Mouse (Mus musculus): ENCODE measurements around the gene Sh3yl1. TPM values are rescaled to one million over a fixed set of nuclear protein-coding genes. Genes with fewer than 3 reads are reported as not detected.
A peak's percentile ranks its signal among the peaks of the same experiment; 100 is the strongest.

The Sh3yl1 gene
- polyA plus RNA-seq, 1 experiment, result 13.2 TPM

DNA sequence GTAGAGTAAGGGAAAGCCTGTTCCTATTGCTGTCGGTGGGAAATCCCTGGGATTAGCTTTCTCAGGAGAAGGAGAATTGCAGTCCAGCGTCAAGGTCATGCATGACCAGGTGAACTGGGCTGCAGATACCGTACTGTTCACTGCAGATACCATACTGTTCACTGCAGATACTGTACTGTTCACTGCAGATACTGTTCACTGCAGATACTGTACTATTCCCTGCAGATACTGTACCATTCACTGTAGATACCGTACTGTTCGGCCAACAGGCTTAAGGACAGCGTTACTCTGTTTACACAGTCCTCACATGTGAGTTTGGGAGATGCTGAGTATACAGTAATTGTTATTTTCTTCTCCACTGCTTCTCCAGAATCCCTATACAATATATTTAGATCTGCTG, 16.7 kb downstream of the Sh3yl1 start:
- TF ChIP-seq CTCF (IDR thresholded peaks at IDR 0.05; ENCODE audit: low read depth, low read length), result no peak
- no peak for TF ChIP-seq POLR2A (IDR thresholded peaks at IDR 0.05; ENCODE audit: insufficient read depth, low read length)
- TF ChIP-seq EP300 (IDR thresholded peaks at IDR 0.05; ENCODE audit: insufficient read depth, low read depth, low read length), result no peak
- H3K4me3 ChIP-seq (ENCODE audit: low read depth, low read length), result no peak overlapping the region
- H3K9me3 ChIP-seq (replicated peaks; ENCODE audit: control insufficient read depth, insufficient read depth, low read length, poor library complexity, severe bottlenecking), result no peaks in the 10 kb centered on the region
- H3K27ac ChIP-seq (ENCODE audit: insufficient read depth, low read length), result no peak overlapping the region
- no peak overlapping the region for H3K9ac ChIP-seq (ENCODE audit: low read depth, poor library complexity, severe bottlenecking)
- H3K36me3 ChIP-seq (ENCODE audit: control insufficient read depth, insufficient read depth, low read length, poor library complexity, severe bottlenecking), result no peaks in the 10 kb centered on the region
- H3K4me1 ChIP-seq (ENCODE audit: control insufficient read depth, insufficient read depth, low read length), result no peaks in the 10 kb centered on the region
- no peaks in the 10 kb centered on the region for H3K27me3 ChIP-seq (ENCODE audit: control insufficient read depth, insufficient read depth, low read length, poor library complexity, severe bottlenecking)

DNA sequence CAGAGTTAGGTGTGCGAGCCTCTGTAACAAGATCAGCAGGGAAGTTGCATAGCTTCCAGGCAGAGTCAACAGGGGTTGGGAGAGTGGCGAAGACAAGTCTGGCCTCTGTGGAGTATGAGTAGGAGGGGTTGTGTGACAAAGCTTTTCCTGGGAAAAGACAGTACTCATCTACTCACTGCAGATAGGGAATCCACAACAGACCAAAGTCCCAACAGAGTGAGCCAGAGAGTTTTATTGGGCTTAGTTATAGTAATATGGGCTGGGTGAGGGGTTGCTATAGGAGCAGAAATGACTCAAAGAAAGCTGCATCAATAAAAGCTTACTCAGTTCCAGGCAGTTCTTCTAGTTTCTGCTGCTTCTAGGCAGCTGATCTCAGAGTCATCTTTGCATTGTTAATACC, 21.8 kb downstream of the Sh3yl1 start:
- Histone ChIP-seq H3K4me1 (ENCODE audit: control insufficient read depth, insufficient read depth, low read length) (no peaks in the 10 kb centered on the region), H3K27ac (ENCODE audit: insufficient read depth, low read length) (no peak overlapping the region), H3K9me3 (replicated peaks; ENCODE audit: control insufficient read depth, insufficient read depth, low read length, poor library complexity, severe bottlenecking) (no peaks in the 10 kb centered on the region), H3K36me3 (ENCODE audit: control insufficient read depth, insufficient read depth, low read length, poor library complexity, severe bottlenecking) (no peaks in the 10 kb centered on the region), H3K4me3 (ENCODE audit: low read depth, low read length) (no peak overlapping the region), H3K9ac (ENCODE audit: low read depth, poor library complexity, severe bottlenecking) (no peak overlapping the region), H3K27me3 (ENCODE audit: control insufficient read depth, insufficient read depth, low read length, poor library complexity, severe bottlenecking) (no peaks in the 10 kb centered on the region)
- no peak for TF ChIP-seq EP300 (IDR thresholded peaks at IDR 0.05; ENCODE audit: insufficient read depth, low read depth, low read length)
- TF ChIP-seq POLR2A (IDR thresholded peaks at IDR 0.05; ENCODE audit: insufficient read depth, low read length), result no peak
- no peak for TF ChIP-seq CTCF (IDR thresholded peaks at IDR 0.05; ENCODE audit: low read depth, low read length)

DNA sequence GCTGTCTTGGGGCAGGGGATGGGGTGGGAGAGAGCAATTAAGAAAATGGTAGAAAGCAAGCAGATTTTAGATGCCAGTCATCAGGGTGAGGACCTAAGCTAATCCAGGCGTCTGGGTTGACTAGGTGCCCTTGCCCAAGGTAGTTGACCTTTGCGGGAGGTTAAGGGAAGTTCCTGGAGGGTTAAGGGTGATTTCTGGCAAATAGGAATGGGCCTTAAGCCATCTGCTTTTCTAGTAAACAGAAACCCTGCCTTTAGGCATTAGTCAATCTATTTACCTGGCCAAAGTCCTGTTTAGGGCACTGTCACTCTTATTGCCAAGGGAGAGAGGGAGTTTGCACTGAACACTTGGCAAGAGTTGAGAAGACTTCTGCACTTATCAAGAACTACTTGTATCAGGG, 25.4 kb downstream of the Sh3yl1 start:
- Histone ChIP-seq H3K9ac (ENCODE audit: low read depth, poor library complexity, severe bottlenecking) (no peak overlapping the region), H3K27me3 (ENCODE audit: control insufficient read depth, insufficient read depth, low read length, poor library complexity, severe bottlenecking) (no peaks in the 10 kb centered on the region)
- TF ChIP-seq CTCF (IDR thresholded peaks at IDR 0.05; ENCODE audit: low read depth, low read length), result no peak
- no peak for TF ChIP-seq EP300 (IDR thresholded peaks at IDR 0.05; ENCODE audit: insufficient read depth, low read depth, low read length)
- TF ChIP-seq POLR2A (IDR thresholded peaks at IDR 0.05; ENCODE audit: insufficient read depth, low read length), result no peak

DNA sequence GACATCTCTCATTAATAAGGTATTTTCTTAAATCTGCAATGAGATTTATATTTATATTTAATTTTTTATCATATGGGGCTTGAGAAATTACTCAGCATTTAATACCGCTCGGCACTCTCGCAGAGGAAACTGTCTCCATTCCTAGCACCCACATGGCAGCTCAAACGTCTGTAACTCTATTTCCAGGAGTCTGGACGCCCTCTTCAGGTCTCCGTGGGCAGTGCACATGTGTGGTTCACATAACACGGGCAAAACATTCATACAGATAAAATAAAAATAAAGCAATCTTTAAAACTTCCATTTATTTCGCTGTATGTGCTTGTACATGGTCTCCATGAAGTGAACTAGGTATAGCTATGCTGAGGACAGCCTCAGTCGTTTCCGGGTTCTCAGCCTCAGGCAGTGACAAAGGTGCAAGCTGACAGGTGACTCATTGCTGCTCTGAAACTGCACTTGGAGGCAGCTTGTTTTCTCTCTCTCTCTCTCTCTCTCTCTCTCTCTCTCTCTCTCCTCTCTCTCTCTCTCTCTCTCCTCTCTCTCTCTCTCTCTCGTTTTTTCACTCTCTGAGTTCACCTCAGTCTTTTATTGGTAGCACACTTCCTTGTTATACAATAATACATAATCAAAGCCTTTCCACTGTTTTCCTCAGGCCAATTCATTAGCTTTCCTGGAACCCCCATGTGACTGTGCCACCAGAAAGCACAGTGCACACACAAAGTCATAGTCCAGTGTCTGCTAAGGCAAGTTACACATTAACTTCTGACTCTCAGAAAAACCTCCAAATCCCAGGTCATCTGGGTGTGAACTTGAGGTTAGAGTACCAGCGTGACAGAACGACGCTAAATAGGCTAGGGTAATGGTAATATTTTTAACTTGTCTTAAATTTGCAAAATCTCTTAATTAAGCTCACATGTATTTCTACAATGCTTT, 31.9 kb downstream of the Sh3yl1 start:
- H3K27me3 ChIP-seq (ENCODE audit: control insufficient read depth, insufficient read depth, low read length, poor library complexity, severe bottlenecking), result no peaks in the 10 kb centered on the region
- H3K9ac ChIP-seq (ENCODE audit: low read depth, poor library complexity, severe bottlenecking), result no peak overlapping the region
- no peaks in the 10 kb centered on the region for H3K36me3 ChIP-seq (ENCODE audit: control insufficient read depth, insufficient read depth, low read length, poor library complexity, severe bottlenecking)
- no peak overlapping the region for H3K4me3 ChIP-seq (ENCODE audit: low read depth, low read length)
- no peak for TF ChIP-seq EP300 (IDR thresholded peaks at IDR 0.05; ENCODE audit: insufficient read depth, low read depth, low read length)
- TF ChIP-seq CTCF (IDR thresholded peaks at IDR 0.05; ENCODE audit: low read depth, low read length), result peak; percentile 18
- no peak overlapping the region for H3K27ac ChIP-seq (ENCODE audit: insufficient read depth, low read length)
- H3K9me3 ChIP-seq (replicated peaks; ENCODE audit: control insufficient read depth, insufficient read depth, low read length, poor library complexity, severe bottlenecking), result no peaks in the 10 kb centered on the region
- no peaks in the 10 kb centered on the region for H3K4me1 ChIP-seq (ENCODE audit: control insufficient read depth, insufficient read depth, low read length)

More for the DNA sequence above, 25.4 kb downstream of the Sh3yl1 start:
- H3K4me3 ChIP-seq (ENCODE audit: low read depth, low read length), result no peak overlapping the region
- H3K9me3 ChIP-seq (replicated peaks; ENCODE audit: control insufficient read depth, insufficient read depth, low read length, poor library complexity, severe bottlenecking), result no peaks in the 10 kb centered on the region
- no peak overlapping the region for H3K27ac ChIP-seq (ENCODE audit: insufficient read depth, low read length)
- no peaks in the 10 kb centered on the region for H3K4me1 ChIP-seq (ENCODE audit: control insufficient read depth, insufficient read depth, low read length)
- no peaks in the 10 kb centered on the region for H3K36me3 ChIP-seq (ENCODE audit: control insufficient read depth, insufficient read depth, low read length, poor library complexity, severe bottlenecking)

DNA sequence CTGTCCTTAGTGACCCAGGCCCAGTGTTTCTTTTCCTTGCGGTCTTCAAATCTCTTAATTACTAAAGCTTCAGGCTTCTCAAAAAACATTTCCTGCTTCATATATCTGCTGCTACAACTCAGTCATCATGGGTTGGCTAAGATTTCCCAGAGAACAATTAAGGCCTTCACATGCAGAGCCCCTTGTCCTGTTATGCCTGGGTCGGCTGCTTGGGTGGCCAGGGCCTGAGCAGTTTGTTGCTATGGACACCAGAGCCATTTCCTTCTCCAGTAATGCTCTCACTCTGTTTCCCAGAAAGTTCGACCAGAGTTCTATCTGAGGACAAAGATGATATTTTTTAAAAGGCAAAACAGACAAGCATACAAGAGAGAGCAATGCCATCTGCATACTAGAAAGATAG, 32.7 kb downstream of the Sh3yl1 start:
- Histone ChIP-seq H3K4me1 (ENCODE audit: control insufficient read depth, insufficient read depth, low read length) (no peaks in the 10 kb centered on the region), H3K4me3 (ENCODE audit: low read depth, low read length) (no peak overlapping the region), H3K9ac (ENCODE audit: low read depth, poor library complexity, severe bottlenecking) (no peak overlapping the region), H3K27ac (ENCODE audit: insufficient read depth, low read length) (no peak overlapping the region), H3K27me3 (ENCODE audit: control insufficient read depth, insufficient read depth, low read length, poor library complexity, severe bottlenecking) (no peaks in the 10 kb centered on the region), H3K36me3 (ENCODE audit: control insufficient read depth, insufficient read depth, low read length, poor library complexity, severe bottlenecking) (no peaks in the 10 kb centered on the region), H3K9me3 (replicated peaks; ENCODE audit: control insufficient read depth, insufficient read depth, low read length, poor library complexity, severe bottlenecking) (no peaks in the 10 kb centered on the region)
- TF ChIP-seq POLR2A (IDR thresholded peaks at IDR 0.05; ENCODE audit: insufficient read depth, low read length), result no peak
- TF ChIP-seq CTCF (IDR thresholded peaks at IDR 0.05; ENCODE audit: low read depth, low read length), result no peak
- no peak for TF ChIP-seq EP300 (IDR thresholded peaks at IDR 0.05; ENCODE audit: insufficient read depth, low read depth, low read length)

DNA sequence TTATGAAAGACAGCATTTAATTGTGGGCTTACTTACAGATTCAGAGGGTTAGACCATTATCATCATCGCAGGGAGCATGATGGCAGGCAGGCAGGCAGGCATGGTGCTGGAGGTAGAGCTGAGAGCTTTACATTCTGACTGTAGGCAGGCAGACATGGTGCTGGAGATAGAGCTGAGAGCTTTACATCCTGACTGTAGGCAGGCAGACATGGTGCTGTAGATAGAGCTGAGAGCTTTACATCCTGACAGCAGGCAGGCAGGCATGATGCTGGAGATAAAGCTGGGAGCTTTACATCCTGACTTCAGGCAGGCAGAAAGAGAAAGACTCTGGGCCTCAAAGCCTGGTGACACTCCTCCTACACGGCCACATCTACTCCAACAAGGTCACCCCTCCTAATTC, 59.2 kb downstream of the Sh3yl1 start:
- Histone ChIP-seq H3K9ac (ENCODE audit: low read depth, poor library complexity, severe bottlenecking) (no peak overlapping the region), H3K36me3 (ENCODE audit: control insufficient read depth, insufficient read depth, low read length, poor library complexity, severe bottlenecking) (no peaks in the 10 kb centered on the region), H3K27ac (ENCODE audit: insufficient read depth, low read length) (no peak overlapping the region), H3K4me3 (ENCODE audit: low read depth, low read length) (no peak overlapping the region), H3K4me1 (ENCODE audit: control insufficient read depth, insufficient read depth, low read length) (no peaks in the 10 kb centered on the region), H3K27me3 (ENCODE audit: control insufficient read depth, insufficient read depth, low read length, poor library complexity, severe bottlenecking) (no peaks in the 10 kb centered on the region), H3K9me3 (replicated peaks; ENCODE audit: control insufficient read depth, insufficient read depth, low read length, poor library complexity, severe bottlenecking) (no peaks in the 10 kb centered on the region)
- TF ChIP-seq CTCF (IDR thresholded peaks at IDR 0.05; ENCODE audit: low read depth, low read length), result no peak
- TF ChIP-seq EP300 (IDR thresholded peaks at IDR 0.05; ENCODE audit: insufficient read depth, low read depth, low read length), result no peak

Measured in ES-Bruce4 (cell line).